Mouse (Mus musculus): ENCODE results near the gene Prpf31. TPM values are rescaled to one million over a fixed set of nuclear protein-coding genes. Genes with fewer than 3 reads are reported as not detected.
A peak's percentile ranks its signal among the peaks of the same experiment; 100 is the strongest.

Prpf31 gene
- total RNA-seq, 2 experiments from 2014 or later = 22.5 to 26.5 TPM

DNA sequence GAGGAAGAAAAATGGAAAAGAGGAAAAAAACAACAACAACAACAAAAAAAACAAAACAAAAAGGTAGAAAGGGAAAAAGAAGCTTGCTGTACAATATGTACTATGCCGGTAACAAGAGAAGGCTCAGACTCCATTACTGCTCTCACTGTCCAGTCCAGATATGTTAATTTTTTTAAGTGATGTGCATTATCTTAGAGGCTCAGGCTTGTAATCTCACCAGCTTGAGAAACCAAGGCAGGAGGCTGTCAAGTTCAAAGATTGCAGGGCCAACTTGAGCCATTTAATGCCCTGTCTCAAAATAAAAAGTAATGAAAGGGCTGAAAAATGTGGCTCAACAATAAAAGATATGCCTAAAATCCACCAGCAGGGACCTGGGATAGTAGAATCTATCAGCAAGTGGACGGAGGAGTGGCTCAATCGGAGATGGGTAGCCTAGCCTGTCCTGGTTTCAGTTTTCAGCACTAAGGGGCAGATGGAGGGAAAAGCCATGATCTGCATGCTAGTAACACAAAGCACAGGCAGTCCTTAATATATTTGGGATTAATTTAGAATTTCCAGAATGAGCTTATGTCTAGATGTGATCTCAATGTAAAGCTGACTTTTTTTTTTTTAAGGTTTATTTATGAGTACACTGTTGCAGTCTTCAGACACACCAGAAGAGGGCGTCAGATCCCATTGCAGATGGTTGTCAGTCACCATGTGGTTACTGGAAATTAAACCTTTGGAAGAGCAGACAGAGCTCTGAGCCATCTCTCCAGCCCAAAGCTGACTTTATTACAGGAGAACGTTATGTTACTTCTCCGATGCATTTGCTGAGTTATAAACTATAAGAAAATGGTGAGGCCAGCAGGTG, 13.2 kb upstream of the Prpf31 start:
- intact Hi-C loops (cut with DNase I) = loop anchor here (1.0 kb wide), 1 partner anchor 13 kb away; the partner anchor contains the start of genes Prpf31 and Tfpt
- DNase-seq = no peak

DNA sequence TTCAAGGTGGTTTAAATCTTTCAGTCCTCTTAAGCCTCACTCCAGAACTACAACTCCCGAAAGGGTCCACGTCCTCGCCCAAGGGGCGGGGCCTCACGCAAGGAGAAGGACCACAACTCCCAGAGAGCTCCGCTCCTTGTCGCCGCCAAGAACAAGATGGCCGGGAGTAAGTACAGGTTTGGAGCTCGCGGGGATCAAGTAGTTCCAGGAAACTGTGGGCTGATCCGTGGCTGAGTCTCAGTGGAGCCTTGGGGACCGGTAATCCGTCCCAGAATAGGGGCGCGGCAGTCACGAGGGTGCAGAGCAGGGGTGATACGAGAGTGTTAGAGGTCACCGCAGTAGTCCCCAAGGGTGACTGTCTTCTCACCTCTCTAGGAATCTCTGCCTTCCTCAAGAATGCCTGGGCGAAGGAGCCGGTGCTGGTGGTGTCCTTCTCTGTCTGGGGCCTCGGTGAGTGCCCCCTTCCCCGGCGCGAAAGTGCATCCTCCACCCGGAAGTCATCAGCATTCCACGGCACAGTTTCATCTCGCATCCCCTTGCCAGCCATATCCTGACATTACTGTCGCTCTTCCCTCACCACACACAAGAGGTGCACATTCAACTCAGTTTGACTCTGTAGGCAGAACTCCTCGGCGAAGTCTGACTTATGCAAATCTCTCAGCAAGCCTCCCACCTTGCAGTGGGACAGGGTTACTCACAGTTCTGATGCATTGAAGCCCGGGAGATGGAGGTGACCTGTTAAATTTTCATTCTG, 12.4 kb upstream of the Prpf31 start, which contains the start of gene Ndufa3:
Gene Ndufa3, plus strand, starts transcription at position 132 of the 754 bp plus-strand sequence.
- DNase-seq = peak; percentile 86 to 88
- intact Hi-C loops (cut with DNase I) = loop anchor here (1.0 kb wide), 1 partner anchor 12 kb away; the partner anchor contains the start of genes Prpf31 and Tfpt

- DNase-seq = no peak
- intact Hi-C loops (cut with DNase I) = loop anchor here (1.0 kb wide), 1 partner anchor 12 kb away; the partner anchor contains the start of gene Ndufa3
Observed at GRCm38 (mm10) chr7:3629030-3629429, 755 bp upstream of the Prpf31 start.

GRCm38 (mm10) chr7:3630478-3630815, 662 bp downstream of the Prpf31 start:
- intact Hi-C loops (cut with DNase I) = loop anchor here (5.0 kb wide), 1 partner anchor 72 kb away; the partner anchor contains the start of gene Rps9
- DNase-seq = no peak

- intact Hi-C loops (cut with DNase I) = no loop called here
Observed at GRCm38 (mm10) chr7:3643412-3643811, 13.6 kb downstream of the Prpf31 start.

GRCm38 (mm10) chr7:3643843-3644242, 14.1 kb downstream of the Prpf31 start:
- DNase-seq = no peak
- intact Hi-C loops (cut with DNase I) = loop anchor here (2.0 kb wide), 1 partner anchor 49 kb away; the partner anchor contains the start of genes Mboat7 and Tsen34

More at GRCm38 (mm10) chr7:3643412-3643811, 13.6 kb downstream of the Prpf31 start:
- DNase-seq = no peak

DNA sequence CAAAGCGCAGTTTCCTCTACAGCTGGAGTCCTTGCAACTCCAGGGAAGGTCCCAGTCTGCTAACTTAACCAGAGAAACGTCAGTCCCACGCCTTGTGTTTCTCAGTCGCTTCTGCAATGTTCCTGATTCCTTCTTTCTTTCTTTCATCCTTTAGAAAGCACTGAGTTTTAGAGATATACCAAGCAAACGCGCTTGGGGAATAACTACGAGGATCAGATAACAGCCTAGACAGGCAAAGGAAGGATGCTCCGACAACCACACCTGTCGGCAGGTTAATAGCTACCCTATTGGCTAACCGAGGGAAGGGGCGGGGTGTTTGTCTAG, 14.5 kb downstream of the Prpf31 start:
- DNase-seq = no peak
- intact Hi-C loops (cut with DNase I) = loop anchor here (2.0 kb wide), 1 partner anchor 48 kb away; the partner anchor contains the start of genes Mboat7 and Tsen34

DNA sequence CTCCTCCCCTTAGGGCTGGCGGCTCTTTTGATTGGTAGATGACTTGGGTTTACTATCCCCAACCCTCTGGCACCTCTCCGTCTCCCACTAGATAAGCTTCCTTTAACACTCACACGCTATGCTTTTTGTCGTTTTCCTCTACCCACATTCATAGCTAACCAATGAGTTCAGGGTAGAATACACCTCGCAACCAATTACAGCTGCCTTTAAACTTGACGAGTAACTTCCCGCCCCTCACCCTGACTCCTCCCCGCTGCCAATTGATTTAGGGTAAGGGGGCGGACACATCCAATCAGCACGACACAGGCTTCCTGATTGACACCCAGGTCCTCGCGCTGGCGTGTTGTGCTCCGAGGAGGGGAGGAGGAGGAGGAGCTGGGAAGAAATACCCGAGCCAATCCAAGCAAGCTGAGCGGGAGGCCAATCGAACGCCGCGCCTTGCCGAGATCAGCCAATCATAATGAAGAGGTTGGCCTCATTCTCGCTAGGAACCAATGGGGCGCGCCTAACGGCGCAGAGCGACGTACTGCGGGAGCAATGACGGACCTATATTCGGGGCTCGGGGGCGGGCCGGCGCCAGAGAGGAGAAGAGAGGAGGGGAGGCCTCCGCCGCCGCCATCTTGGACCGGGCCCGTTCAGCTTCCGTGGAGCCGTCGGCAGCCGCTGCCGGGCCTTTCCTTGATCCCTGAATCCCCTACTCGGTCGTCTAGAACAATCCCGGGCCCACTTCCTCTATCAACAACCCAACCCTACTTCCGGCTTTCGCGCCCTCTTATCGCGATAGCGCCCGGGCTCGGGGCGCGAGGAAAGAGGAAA, 15.1 kb downstream of the Prpf31 start, which contains the start of gene Cnot3:
Gene Cnot3, plus strand, starts transcription at position 597 of the 816 bp plus-strand sequence.
- peak; percentile 94 to 95 for DNase-seq
- intact Hi-C loops (cut with DNase I) = loop anchor here (2.0 kb wide), 1 partner anchor 48 kb away; the partner anchor contains the start of genes Mboat7 and Tsen34

DNA sequence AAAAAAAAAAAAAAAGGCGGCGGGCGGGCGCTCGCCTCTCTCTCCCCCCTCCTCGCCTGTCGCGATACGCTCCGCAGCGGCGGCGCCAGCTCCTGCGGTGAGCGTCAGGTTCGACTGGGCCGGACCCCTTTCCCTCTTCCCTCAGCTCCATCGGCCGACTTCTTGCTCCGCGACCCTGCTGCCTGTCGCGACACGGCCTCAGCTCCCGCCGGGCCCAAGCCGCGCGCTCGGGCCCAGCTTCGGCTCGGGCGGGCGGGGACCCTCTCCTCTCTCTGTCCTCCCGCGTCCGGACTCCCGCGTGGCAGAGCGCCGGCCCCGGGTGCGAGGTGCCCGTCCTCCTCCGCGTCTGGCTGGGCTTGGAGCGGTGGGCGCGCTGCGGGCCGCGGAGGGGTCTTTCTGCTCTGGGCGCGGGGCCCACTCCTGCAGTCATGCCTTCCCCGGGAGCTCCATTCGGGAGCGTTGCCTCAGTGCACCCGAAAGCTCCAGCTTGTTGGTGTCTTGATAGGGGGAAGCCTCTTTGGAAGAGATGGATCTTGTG, 15.8 kb downstream of the Prpf31 start:
- no peak for DNase-seq
- intact Hi-C loops (cut with DNase I) = loop anchor here (2.0 kb wide), 2 partner anchors 17 to 47 kb away; partner anchors contain the start of genes Mboat7 and Tsen34

GRCm38 (mm10) chr7:3646188-3646587, 16.4 kb downstream of the Prpf31 start:
- DNase-seq = no peak
- intact Hi-C loops (cut with DNase I) = loop anchor here (2.0 kb wide), 1 partner anchor 17 kb away; no protein-coding TSS in a partner anchor

DNA sequence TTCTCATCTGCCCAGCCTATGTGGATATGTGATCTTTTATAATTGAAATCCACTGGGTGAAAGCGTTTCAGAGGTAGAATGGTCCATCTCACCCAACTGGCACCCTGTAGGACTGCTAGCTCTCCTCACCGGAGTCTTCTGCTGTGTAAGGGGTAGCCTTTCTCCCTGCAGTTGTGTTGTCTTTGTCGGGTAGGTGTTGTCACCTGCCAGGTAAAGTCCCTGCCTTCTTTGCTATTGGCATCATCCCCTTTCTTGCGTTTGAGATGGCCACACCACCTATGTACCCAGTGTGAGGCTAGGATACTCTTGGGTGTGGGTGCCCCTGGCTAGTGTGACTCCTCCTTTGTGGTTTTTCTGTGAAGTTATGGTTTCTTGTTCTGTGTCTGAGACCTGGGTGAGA, 16.9 kb downstream of the Prpf31 start:
- intact Hi-C loops (cut with DNase I) = loop anchor here (2.0 kb wide), 1 partner anchor 16 kb away; no protein-coding TSS in a partner anchor

GRCm38 (mm10) chr7:3656966-3657365, 27.2 kb downstream of the Prpf31 start:
- intact Hi-C loops (cut with DNase I) = no loop called here

More for the DNA sequence above, 16.9 kb downstream of the Prpf31 start:
- no peak for DNase-seq

GRCm38 (mm10) chr7:3658578-3658977, 28.8 kb downstream of the Prpf31 start:
- DNase-seq = no peak
- intact Hi-C loops (cut with DNase I) = no loop called here

More at GRCm38 (mm10) chr7:3656966-3657365, 27.2 kb downstream of the Prpf31 start:
- no peak for DNase-seq

DNA sequence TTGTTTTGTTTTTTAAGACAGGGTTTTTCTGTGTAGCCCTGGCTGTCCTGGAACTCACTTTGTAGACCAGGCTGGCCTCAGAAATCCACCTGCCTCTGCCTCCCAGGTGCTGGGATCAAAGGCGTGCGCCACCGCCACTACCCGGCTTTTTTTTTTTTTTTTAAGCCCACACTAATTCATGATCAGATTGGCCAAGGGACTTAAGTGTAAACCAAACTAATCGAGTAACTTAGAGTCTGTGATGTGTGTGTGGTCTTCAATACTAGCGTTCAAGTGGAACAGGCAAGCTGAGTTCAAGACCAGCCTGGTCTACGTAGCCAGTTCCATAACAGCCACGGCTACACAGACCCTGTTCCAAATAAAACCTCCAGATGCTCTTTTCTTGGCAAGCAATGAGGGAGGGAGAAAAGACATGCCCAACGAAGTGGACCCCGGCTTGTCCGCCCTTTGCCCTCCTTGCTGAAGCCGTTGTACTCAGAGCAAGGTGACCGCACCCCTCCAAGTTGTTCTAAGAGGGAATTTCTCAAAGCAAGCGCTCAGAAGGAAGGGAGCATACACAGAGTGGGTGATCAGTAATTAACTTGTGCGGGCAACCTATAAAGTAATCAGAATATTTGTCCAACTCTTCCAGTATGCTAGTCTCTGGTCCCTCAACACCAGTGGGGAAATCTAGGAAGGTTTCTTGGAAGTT, 34.9 kb downstream of the Prpf31 start:
- DNase-seq = peak in 1 of 2 experiments; percentile 23
- intact Hi-C loops (cut with DNase I) = loop anchor here (5.0 to 10.0 kb wide), 2 partner anchors 57 to 480 kb away; no protein-coding TSS in a partner anchor

GRCm38 (mm10) chr7:3665215-3666114, 35.7 kb downstream of the Prpf31 start, which contains the start of gene Leng1:
Gene Leng1, minus strand, starts transcription at chr7:3665840.
- intact Hi-C loops (cut with DNase I) = loop anchor here (5.0 to 10.0 kb wide), 2 partner anchors 58 to 479 kb away; no protein-coding TSS in a partner anchor
- DNase-seq = peak; percentile 94 to 96

GRCm38 (mm10) chr7:3666921-3667391, 37.2 kb downstream of the Prpf31 start:
- DNase-seq = no peak
- intact Hi-C loops (cut with DNase I) = loop anchor here (5.0 to 10.0 kb wide), 2 partner anchors 60 to 478 kb away; no protein-coding TSS in a partner anchor
